Mouse (Mus musculus) stomach, embryonic 14.5 days (tissue): ENCODE results near the gene Kcna1. TPM values are rescaled to one million over a fixed set of nuclear protein-coding genes. Genes with fewer than 3 reads are reported as not detected.

ENCODE experiments used
- ATAC-seq: fragments of 200-750 bp; cut with Nextera tagmentation; 2 replicates; pipeline ENCODE4 v1.8.0; 2017; ENCODE audit warnings: low read depth, moderate TSS enrichment; ENCODE audit not compliant: insufficient number of reproducible peaks, insufficient read depth, low FRiP score
- H3K27ac ChIP-seq: fragments of 300-500 bp; sonication (generic); 2 replicates; pipeline ENCODE4 v1.5.1; 2014; ENCODE audit warnings: mild to moderate bottlenecking, low read length, moderate library complexity, mixed read lengths
- H3K27me3 ChIP-seq: fragments of 300-500 bp; sonication (generic); 2 replicates; pipeline ENCODE4 v1.6.1; 2014; ENCODE audit warnings: low read length, control low read depth, mixed read lengths; ENCODE audit not compliant: control insufficient read depth, insufficient read depth
- H3K36me3 ChIP-seq: fragments of 300-500 bp; sonication (generic); 2 replicates; pipeline ENCODE4 v1.6.1; 2014; ENCODE audit warnings: mild to moderate bottlenecking, control low read depth, low read length, moderate library complexity, mixed read lengths; ENCODE audit not compliant: control insufficient read depth, insufficient read depth
- H3K4me1 ChIP-seq: fragments of 300-500 bp; sonication (generic); 2 replicates; pipeline ENCODE4 v1.6.1; 2014; ENCODE audit warnings: low read length, control low read depth, mixed read lengths; ENCODE audit not compliant: control insufficient read depth, insufficient read depth
- H3K4me2 ChIP-seq: fragments of 300-500 bp; sonication (generic); replicated peaks from 2 replicates; pipeline ENCODE4 v1.6.1; 2014; ENCODE audit warnings: low read depth, low read length, control low read depth
- H3K4me3 ChIP-seq: fragments of 300-500 bp; sonication (generic); 2 replicates; pipeline ENCODE4 v1.5.1; 2014; ENCODE audit warnings: low read depth, low read length, control low read depth
- H3K9ac ChIP-seq: fragments of 300-500 bp; sonication (generic); replicated peaks from 2 replicates; pipeline ENCODE4 v1.6.1; 2014; ENCODE audit warnings: low read depth, mild to moderate bottlenecking, control low read depth, low read length, moderate library complexity, mixed read lengths
- H3K9me3 ChIP-seq: fragments of 300-500 bp; sonication (generic); 2 replicates; pipeline ENCODE4 v1.6.1; 2016; ENCODE audit warnings: low read depth, low read length, control low read depth; ENCODE audit not compliant: control insufficient read depth
- WGBS: fragments of 180-500 bp; shearing (Covaris S2); extraction: QIAGEN DNeasy Blood & Tissue Kit; methylation state at CpG from one replicate; pipeline ENCODE4 v1.1.7; 2014; 5-methylcytosine and 5-hydroxymethylcytosine counted together
- polyA plus RNA-seq: library from polyadenylated mRNA; unstranded; fragments of >200 nt; fragmentation: Nextera tagmentation; extraction: Ambion mirVana; gene quantifications from 2 replicates; pipeline ENCODE4 v1.2.1, GENCODE M21; 2014

Kcna1 gene
- polyA plus RNA-seq, 1 experiment from 2014 or later = 1.5 TPM

- H3K36me3 ChIP-seq = no peaks in the 10 kb centered on the region
- no peak for ATAC-seq
- no peaks in the 10 kb centered on the region for H3K4me1 ChIP-seq
- H3K27me3 ChIP-seq = no peaks in the 10 kb centered on the region
- 58% methylated on average over 17 of the region's 17 CpGs for WGBS
- H3K9ac ChIP-seq = no peak overlapping the region
- H3K9me3 ChIP-seq = no peaks in the 10 kb centered on the region
- no peak overlapping the region for H3K4me2 ChIP-seq
- H3K4me3 ChIP-seq = no peak overlapping the region
- H3K27ac ChIP-seq = no peak overlapping the region
These were observed 36.8 kb downstream of the Kcna1 start for GRCm38 (mm10) chr6:126609193-126609947.

- WGBS = 83% methylated on average over 13 of the region's 13 CpGs
- Histone ChIP-seq H3K36me3 (no peaks in the 10 kb centered on the region), H3K27ac (no peak overlapping the region), H3K4me3 (no peak overlapping the region), H3K27me3 (no peaks in the 10 kb centered on the region), H3K4me2 (no peak overlapping the region), H3K9me3 (no peaks in the 10 kb centered on the region), H3K9ac (no peak overlapping the region), H3K4me1 (no peaks in the 10 kb centered on the region)
- ATAC-seq = no peak
These were observed 44.3 kb downstream of the Kcna1 start for GRCm38 (mm10) chr6:126601843-126602326.

- H3K4me2 ChIP-seq = no peak overlapping the region
- 82% methylated on average over 3 of the region's 3 CpGs for WGBS
- no peak for ATAC-seq
These were observed 46.8 kb downstream of the Kcna1 start for GRCm38 (mm10) chr6:126599201-126599995.

GRCm38 (mm10) chr6:126597741-126598140 is 48.4 kb downstream of the Kcna1 start:
- H3K4me2 ChIP-seq = no peak overlapping the region
- no peak overlapping the region for H3K9ac ChIP-seq
- WGBS = 87% methylated on average over 4 of the region's 4 CpGs
- H3K9me3 ChIP-seq = no peaks in the 10 kb centered on the region
- H3K4me3 ChIP-seq = no peak overlapping the region
- H3K4me1 ChIP-seq = no peaks in the 10 kb centered on the region
- no peaks in the 10 kb centered on the region for H3K27me3 ChIP-seq
- H3K36me3 ChIP-seq = no peaks in the 10 kb centered on the region
- no peak overlapping the region for H3K27ac ChIP-seq
- no peak for ATAC-seq

More at GRCm38 (mm10) chr6:126599201-126599995, 46.8 kb downstream of the Kcna1 start:
- no peak overlapping the region for H3K9ac ChIP-seq
- H3K4me1 ChIP-seq = no peaks in the 10 kb centered on the region
- no peak overlapping the region for H3K4me3 ChIP-seq
- H3K9me3 ChIP-seq = no peaks in the 10 kb centered on the region
- H3K27me3 ChIP-seq = no peaks in the 10 kb centered on the region
- no peaks in the 10 kb centered on the region for H3K36me3 ChIP-seq
- H3K27ac ChIP-seq = no peak overlapping the region

GRCm38 (mm10) chr6:126595805-126596629 is 50.2 kb downstream of the Kcna1 start:
- no peak overlapping the region for H3K27ac ChIP-seq
- no peak for ATAC-seq
- H3K27me3 ChIP-seq = no peaks in the 10 kb centered on the region
- no peaks in the 10 kb centered on the region for H3K4me1 ChIP-seq
- H3K4me2 ChIP-seq = no peak overlapping the region
- H3K36me3 ChIP-seq = no peaks in the 10 kb centered on the region
- WGBS = 77% methylated on average over 18 of the region's 18 CpGs
- H3K9me3 ChIP-seq = no peaks in the 10 kb centered on the region
- no peak overlapping the region for H3K4me3 ChIP-seq
- H3K9ac ChIP-seq = no peak overlapping the region

GRCm38 (mm10) chr6:126595130-126595529 is 51.1 kb downstream of the Kcna1 start:
- ATAC-seq = no peak
- no peaks in the 10 kb centered on the region for H3K27me3 ChIP-seq
- 32% methylated on average over 5 of the region's 5 CpGs for WGBS
- no peaks in the 10 kb centered on the region for H3K4me1 ChIP-seq
- H3K4me2 ChIP-seq = no peak overlapping the region
- H3K9ac ChIP-seq = no peak overlapping the region
- no peak overlapping the region for H3K27ac ChIP-seq
- H3K36me3 ChIP-seq = no peaks in the 10 kb centered on the region
- no peak overlapping the region for H3K4me3 ChIP-seq
- no peaks in the 10 kb centered on the region for H3K9me3 ChIP-seq

GRCm38 (mm10) chr6:126594365-126594764 is 51.8 kb downstream of the Kcna1 start:
- no peak overlapping the region for H3K27ac ChIP-seq
- no peaks in the 10 kb centered on the region for H3K36me3 ChIP-seq
- no peak for ATAC-seq
- H3K9me3 ChIP-seq = no peaks in the 10 kb centered on the region
- no peak overlapping the region for H3K9ac ChIP-seq
- no peaks in the 10 kb centered on the region for H3K27me3 ChIP-seq
- no peak overlapping the region for H3K4me3 ChIP-seq
- 72% methylated on average over 8 of the region's 8 CpGs for WGBS
- no peak overlapping the region for H3K4me2 ChIP-seq
- H3K4me1 ChIP-seq = no peaks in the 10 kb centered on the region

GRCm38 (mm10) chr6:126593336-126593735 is 52.8 kb downstream of the Kcna1 start:
- no peak for ATAC-seq

More at GRCm38 (mm10) chr6:126593336-126593735, 52.8 kb downstream of the Kcna1 start:
- Histone ChIP-seq H3K36me3 (no peaks in the 10 kb centered on the region), H3K9me3 (no peaks in the 10 kb centered on the region), H3K27ac (no peak overlapping the region), H3K27me3 (no peaks in the 10 kb centered on the region), H3K9ac (no peak overlapping the region), H3K4me3 (no peak overlapping the region), H3K4me1 (no peaks in the 10 kb centered on the region), H3K4me2 (no peak overlapping the region)
- WGBS = 76% methylated on average over 4 of the region's 4 CpGs
